Comparison of ENCODE assay signal across 11 mouse cellular contexts in genomic region chr9:44690641-44691040, GRCm38 (mm10). TPM values are rescaled to one million over a fixed set of nuclear protein-coding genes. Genes with fewer than 3 reads are reported as not detected.
DNase-seq lines count a peak whose midpoint lies in the region; ATAC-seq and TF ChIP-seq lines count a peak whose summit lies in the region.
"Had no signal": no experiment of that assay in that cellular context is flagged by ENCODE, and none has a peak within 500 bp of the region (broad histone marks: within the 10 kb centered on the region; RNA-seq: fewer than 3 reads in every experiment).

No protein-coding gene starts in this region.

- ATAC-seq in forebrain, embryonic 15.5 days (replicated peaks), result no peak
- no peak for ATAC-seq in forebrain, embryonic 12.5 days (ENCODE audit: low FRiP score)
- ATAC-seq in liver, postnatal 0 days, result no peak

- H3K4me2 ChIP-seq in forebrain, embryonic 15.5 days (replicated peaks), result no peak overlapping the region
- no peak overlapping the region for H3K4me2 ChIP-seq in forebrain, embryonic 12.5 days
- peak overlapping the region; percentile 35; the same call in 1 of the 2 replicates for H3K4me2 ChIP-seq in liver, postnatal 0 days (ENCODE audit: low read depth, low read length)
- H3K4me2 ChIP-seq: limb, embryonic 13.5 days had no signal

- no peaks in the 10 kb centered on the region for H3K9me3 ChIP-seq in forebrain, embryonic 15.5 days
- no peaks in the 10 kb centered on the region for H3K9me3 ChIP-seq in forebrain, embryonic 12.5 days
- H3K9me3 ChIP-seq in liver, postnatal 0 days (ENCODE audit: low read length), result no peaks in the 10 kb centered on the region
- H3K9me3 ChIP-seq in hindbrain, embryonic 10.5 days, result no peaks in the 10 kb centered on the region
- H3K9me3 ChIP-seq: limb, embryonic 13.5 days had no signal

- TF ChIP-seq EP300 in liver, postnatal 0 days (IDR thresholded peaks at IDR 0.05; ENCODE audit: low read depth), result no peak

- H3K4me1 ChIP-seq in forebrain, embryonic 15.5 days, result peaks cover 35% of the 10 kb centered on the region
- H3K4me1 ChIP-seq in forebrain, embryonic 12.5 days, result peaks cover 20% of the 10 kb centered on the region
- H3K4me1 ChIP-seq in thymus, adult 2 months (replicated peaks; ENCODE audit: control insufficient read depth, insufficient read depth, low read length), result peaks cover 38% of the 10 kb centered on the region
- H3K4me1 ChIP-seq in liver, postnatal 0 days (ENCODE audit: insufficient read depth), result peaks cover 12% of the 10 kb centered on the region; the same call in 1 of the 2 replicates
- peaks cover 22% of the 10 kb centered on the region for H3K4me1 ChIP-seq in hindbrain, embryonic 10.5 days (replicated peaks)
- H3K4me1 ChIP-seq: limb, embryonic 13.5 days had no signal

- no peaks in the 10 kb centered on the region for H3K27me3 ChIP-seq in forebrain, embryonic 15.5 days
- H3K27me3 ChIP-seq in forebrain, embryonic 12.5 days, result no peaks in the 10 kb centered on the region
- H3K27me3 ChIP-seq in thymus, adult 2 months (ENCODE audit: control insufficient read depth, insufficient read depth, low read length), result no peaks in the 10 kb centered on the region
- no peaks in the 10 kb centered on the region for H3K27me3 ChIP-seq in liver, postnatal 0 days (ENCODE audit: insufficient read depth, low read length)
- no peaks in the 10 kb centered on the region for H3K27me3 ChIP-seq in hindbrain, embryonic 10.5 days (ENCODE audit: insufficient read depth, poor library complexity, severe bottlenecking)
- H3K27me3 ChIP-seq: limb, embryonic 13.5 days had no signal

- intact Hi-C loops in left cerebral cortex, postnatal 10 days (cut with DNase I), result no loop called here
- intact Hi-C loops in left cerebral cortex, postnatal 36 days (cut with DNase I), result no loop called here

- H3K36me3 ChIP-seq in forebrain, embryonic 15.5 days, result peaks cover 53% of the 10 kb centered on the region
- peaks cover 80% of the 10 kb centered on the region for H3K36me3 ChIP-seq in forebrain, embryonic 12.5 days (replicated peaks)
- no peaks in the 10 kb centered on the region for H3K36me3 ChIP-seq in thymus, adult 2 months (ENCODE audit: control insufficient read depth, insufficient read depth, low read length)
- H3K36me3 ChIP-seq in liver, postnatal 0 days (replicated peaks; ENCODE audit: insufficient read depth, low read length), result no peaks in the 10 kb centered on the region
- H3K36me3 ChIP-seq in hindbrain, embryonic 10.5 days, result peaks cover 95% of the 10 kb centered on the region

- H3K4me3 ChIP-seq in forebrain, embryonic 15.5 days, result no peak overlapping the region
- H3K4me3 ChIP-seq in forebrain, embryonic 12.5 days (replicated peaks), result no peak overlapping the region
- no peak overlapping the region for H3K4me3 ChIP-seq in thymus, adult 2 months (ENCODE audit: control insufficient read depth, insufficient read depth, low read length)
- no peak overlapping the region for H3K4me3 ChIP-seq in liver, postnatal 0 days (ENCODE audit: low read depth, low read length)
- H3K4me3 ChIP-seq in hindbrain, embryonic 10.5 days, result no peak overlapping the region
- H3K4me3 ChIP-seq: limb, embryonic 13.5 days had no signal

- WGBS in forebrain, embryonic 15.5 days, result 57% methylated on average over 7 of the region's 7 CpGs
- 53% methylated on average over 7 of the region's 7 CpGs for WGBS in forebrain, embryonic 12.5 days
- 9% methylated on average over 7 of the region's 7 CpGs for WGBS in thymus, adult 2 months
- 28% methylated on average over 7 of the region's 7 CpGs for WGBS in liver, postnatal 0 days (ENCODE audit: insufficient replicate concordance)
- 45% methylated on average over 7 of the region's 7 CpGs for WGBS in hindbrain, embryonic 10.5 days

- peak overlapping the region; percentile 85 for H3K27ac ChIP-seq in forebrain, embryonic 15.5 days (replicated peaks)
- no peak overlapping the region for H3K27ac ChIP-seq in forebrain, embryonic 12.5 days
- no peak overlapping the region for H3K27ac ChIP-seq in thymus, adult 2 months (ENCODE audit: control insufficient read depth, insufficient read depth, low read length)
- no peak overlapping the region for H3K27ac ChIP-seq in liver, postnatal 0 days (ENCODE audit: low read depth)
- no peak overlapping the region for H3K27ac ChIP-seq in hindbrain, embryonic 10.5 days
- H3K27ac ChIP-seq: limb, embryonic 13.5 days had no signal

- no peak overlapping the region for H3K9ac ChIP-seq in forebrain, embryonic 15.5 days (replicated peaks)
- H3K9ac ChIP-seq in forebrain, embryonic 12.5 days, result no peak overlapping the region
- H3K9ac ChIP-seq in liver, postnatal 0 days (replicated peaks), result no peak overlapping the region
- H3K9ac ChIP-seq: limb, embryonic 13.5 days had no signal

- DNase-seq in thymus, adult 2 months, result peak; percentile 49
- no peak for DNase-seq in thymus, adult 18-20 months
- DNase-seq in liver, postnatal 0 days, result peak; percentile 59
- DNase-seq in left cerebral cortex, postnatal 10 days (ENCODE audit: extremely low spot score in 1 of 2, low spot score in 2 of 2), result no peak
- no peak for DNase-seq in hindbrain, embryonic 10.5 days (ENCODE audit: low spot score)
- no peak for DNase-seq in left cerebral cortex, postnatal 36 days (ENCODE audit: low spot score in 2 of 2)
- DNase-seq: cerebellum, adult 11 months had no signal

- TF ChIP-seq POLR2A in thymus, adult 2 months (IDR thresholded peaks at IDR 0.05; ENCODE audit: control insufficient read depth, extremely low read depth, insufficient read depth, low read length, poor library complexity), result no peak

- no peak for TF ChIP-seq CTCF in thymus, adult 2 months (IDR thresholded peaks at IDR 0.05; ENCODE audit: borderline replicate concordance, control insufficient read depth, extremely low read depth, insufficient read depth, low read length, poor library complexity)
- TF ChIP-seq CTCF in liver, postnatal 0 days (IDR thresholded peaks at IDR 0.05; ENCODE audit: low read depth), result no peak

RNA-seq across cellular contexts. Expression of gene Treh, which starts 17.6 kb away (rescaled TPM):
- polyA plus RNA-seq in forebrain, embryonic 15.5 days (2015; fragmentation: Nextera tagmentation; extraction: Ambion mirVana), result not detected in 2 replicates
- polyA plus RNA-seq in forebrain, embryonic 12.5 days (2016; fragmentation: Nextera tagmentation; extraction: Ambion mirVana), result not detected in 2 replicates
- polyA plus RNA-seq in thymus, adult 2 months (2012; rRNA removed), result 0.15 and 0.29 TPM in 2 replicates
- 0.94 and 1.4 TPM in 2 replicates for polyA plus RNA-seq in liver, postnatal 0 days (2015; fragmentation: Nextera tagmentation; extraction: Ambion mirVana)
- not detected for total RNA-seq in left cerebral cortex, postnatal 10 days (2021)
- not detected in 2 replicates for polyA plus RNA-seq in hindbrain, embryonic 10.5 days (2016; fragmentation: Nextera tagmentation; extraction: Ambion mirVana)
- under 1 TPM in 1 of 2 experiments, not detected in 1; 0.27 TPM for total RNA-seq in left cerebral cortex, postnatal 36 days (2021)
- total RNA-seq: heart, adult 8-10 months had no signal
- polyA plus RNA-seq: limb, embryonic 13.5 days had no signal

RNA-seq across cellular contexts. Expression of gene Phldb1, which starts 44.4 kb away (rescaled TPM):
- 46.4 and 50.0 TPM in 2 replicates for polyA plus RNA-seq in forebrain, embryonic 15.5 days (2015; fragmentation: Nextera tagmentation; extraction: Ambion mirVana)
- 57.5 and 67.3 TPM in 2 replicates for polyA plus RNA-seq in forebrain, embryonic 12.5 days (2016; fragmentation: Nextera tagmentation; extraction: Ambion mirVana)
- 16.5 and 27.3 TPM in 2 replicates for polyA plus RNA-seq in thymus, adult 2 months (2012; rRNA removed)
- 1.5 and 2.2 TPM in 2 replicates for polyA plus RNA-seq in liver, postnatal 0 days (2015; fragmentation: Nextera tagmentation; extraction: Ambion mirVana)
- total RNA-seq in left cerebral cortex, postnatal 10 days (2021), result 10 to 100 TPM; 82.6 to 89.0 TPM
- polyA plus RNA-seq in hindbrain, embryonic 10.5 days (2016; fragmentation: Nextera tagmentation; extraction: Ambion mirVana), result 45.4 and 49.5 TPM in 2 replicates
- total RNA-seq in left cerebral cortex, postnatal 36 days (2021), result 10 to 100 TPM; 74.9 to 86.3 TPM

Comparison
In these comparisons a context has a peak if more than half of its experiments do, and no peak if none do; other contexts are left out.
1. DNase-seq: peak in thymus, adult 2 months (single experiment) and liver, postnatal 0 days (single experiment); none in thymus, adult 18-20 months (0 of 2), left cerebral cortex, postnatal 10 days (0 of 2), hindbrain, embryonic 10.5 days (single experiment) and left cerebral cortex, postnatal 36 days (0 of 2).